Mouse (Mus musculus) lung, embryonic 16.5 days (tissue): ENCODE measurements around the gene Tdp2. TPM values are rescaled to one million over a fixed set of nuclear protein-coding genes. Genes with fewer than 3 reads are reported as not detected.

Source experiments
- ATAC-seq: fragments of 200-750 bp; cut with Nextera tagmentation; 2 replicates; pipeline ENCODE4 v1.8.0; 2017; ENCODE audit warnings: low read depth, mild to moderate bottlenecking, moderate library complexity
- H3K27ac ChIP-seq: fragments of 300-500 bp; sonication (generic); 2 replicates; pipeline ENCODE4 v1.5.1; 2014; ENCODE audit warnings: mild to moderate bottlenecking, control low read depth, low read length
- H3K27me3 ChIP-seq: fragments of 300-500 bp; sonication (generic); 2 replicates; pipeline ENCODE4 v1.6.1; 2014; ENCODE audit warnings: low read depth, low read length, mixed read lengths; ENCODE audit not compliant: control insufficient read depth, insufficient read depth
- H3K36me3 ChIP-seq: fragments of 300-500 bp; sonication (generic); 2 replicates; pipeline ENCODE4 v1.6.1; 2014; ENCODE audit warnings: low read length; ENCODE audit not compliant: control insufficient read depth, insufficient read depth
- H3K4me1 ChIP-seq: fragments of 300-500 bp; sonication (generic); replicated peaks from 2 replicates; pipeline ENCODE4 v1.6.1; 2014; ENCODE audit warnings: low read length, mixed read lengths; ENCODE audit not compliant: control insufficient read depth, insufficient read depth
- H3K4me2 ChIP-seq: fragments of 300-500 bp; sonication (generic); 2 replicates; pipeline ENCODE4 v1.6.1; 2014; ENCODE audit warnings: low read depth, low read length, control low read depth
- H3K4me3 ChIP-seq: fragments of 300-500 bp; sonication (generic); 2 replicates; pipeline ENCODE4 v1.5.1; 2014; ENCODE audit warnings: mild to moderate bottlenecking, low read length, control low read depth
- H3K9ac ChIP-seq: fragments of 300-500 bp; sonication (generic); 2 replicates; pipeline ENCODE4 v1.6.1; 2014; ENCODE audit warnings: low read length, control low read depth
- H3K9me3 ChIP-seq: fragments of 300-500 bp; sonication (generic); 2 replicates; pipeline ENCODE4 v1.6.1; 2016; ENCODE audit warnings: low read length; ENCODE audit not compliant: control insufficient read depth
- WGBS: fragments of 180-500 bp; shearing (Covaris S2); extraction: QIAGEN DNeasy Blood & Tissue Kit; methylation state at CpG from one replicate; pipeline ENCODE4 v1.1.7; 2014; 5-methylcytosine and 5-hydroxymethylcytosine counted together
- polyA plus RNA-seq: library from polyadenylated mRNA; unstranded; fragments of >200 nt; fragmentation: Nextera tagmentation; extraction: Ambion mirVana; gene quantifications from 2 replicates; pipeline ENCODE4 v1.2.1, GENCODE M21; 2015

Gene Tdp2
- polyA plus RNA-seq: 45.8 and 52.7 TPM in 2 replicates

GRCm38 (mm10) chr13:24831353-24832130 lies at the start of gene Tdp2, which contains the start of gene Acot13:
TSS of gene Tdp2 (plus strand) at chr13:24831679.
TSS of gene Acot13 (minus strand) at chr13:24831540.
- Histone ChIP-seq H3K36me3 (no peaks in the 10 kb centered on the region), H3K4me1 (peaks cover 18% of the 10 kb centered on the region)
- WGBS: under 1% methylated on average over 78 of the region's 90 CpGs

GRCm38 (mm10) chr13:24781916-24782315 lies 49.6 kb upstream of the Tdp2 start:
- H3K9ac ChIP-seq: no peak overlapping the region
- H3K27ac ChIP-seq: no peak overlapping the region
- no peak overlapping the region for H3K4me3 ChIP-seq
- H3K27me3 ChIP-seq: no peaks in the 10 kb centered on the region
- H3K36me3 ChIP-seq: no peaks in the 10 kb centered on the region
- no peaks in the 10 kb centered on the region; the same call in 1 of the 2 replicates for H3K4me1 ChIP-seq
- no peaks in the 10 kb centered on the region for H3K9me3 ChIP-seq
- 45% methylated on average over 5 of the region's 5 CpGs for WGBS
- no peak for ATAC-seq
- no peak overlapping the region for H3K4me2 ChIP-seq

More at GRCm38 (mm10) chr13:24831353-24832130, at the start of gene Tdp2, which contains the start of gene Acot13:
- Histone ChIP-seq H3K9ac (peak within 1 kb of the TSS; percentile 88), H3K4me2 (peak within 1 kb of the TSS; percentile 89), H3K27me3 (no peaks in the 10 kb centered on the region), H3K4me3 (peak within 1 kb of the TSS; percentile 81), H3K9me3 (no peaks in the 10 kb centered on the region), H3K27ac (peak within 1 kb of the TSS; percentile 95)
- peak; percentile 97 for ATAC-seq

- H3K36me3 ChIP-seq: no peaks in the 10 kb centered on the region
- ATAC-seq: no peak
Observed at GRCm38 (mm10) chr13:24786014-24786490, 45.4 kb upstream of the Tdp2 start.

GRCm38 (mm10) chr13:24787477-24787876 lies 44.0 kb upstream of the Tdp2 start:
- H3K4me3 ChIP-seq: no peak overlapping the region
- no peaks in the 10 kb centered on the region for H3K9me3 ChIP-seq
- H3K4me1 ChIP-seq: no peaks in the 10 kb centered on the region; the same call in none of the 2 replicates
- 80% methylated on average over 5 of the region's 5 CpGs for WGBS
- no peak for ATAC-seq
- no peak overlapping the region for H3K4me2 ChIP-seq
- no peaks in the 10 kb centered on the region for H3K36me3 ChIP-seq
- no peak overlapping the region for H3K27ac ChIP-seq
- no peak overlapping the region for H3K9ac ChIP-seq
- no peaks in the 10 kb centered on the region for H3K27me3 ChIP-seq

More at GRCm38 (mm10) chr13:24786014-24786490, 45.4 kb upstream of the Tdp2 start:
- no peak overlapping the region for H3K9ac ChIP-seq
- 51% methylated on average over 11 of the region's 11 CpGs for WGBS
- H3K27ac ChIP-seq: no peak overlapping the region
- H3K4me1 ChIP-seq: no peaks in the 10 kb centered on the region; the same call in 1 of the 2 replicates
- H3K27me3 ChIP-seq: no peaks in the 10 kb centered on the region
- no peak overlapping the region for H3K4me2 ChIP-seq
- H3K9me3 ChIP-seq: no peaks in the 10 kb centered on the region
- H3K4me3 ChIP-seq: no peak overlapping the region

GRCm38 (mm10) chr13:24791349-24791748 lies 40.1 kb upstream of the Tdp2 start:
- Histone ChIP-seq H3K9me3 (no peaks in the 10 kb centered on the region), H3K4me2 (no peak overlapping the region), H3K4me1 (no peaks in the 10 kb centered on the region; the same call in 1 of the 2 replicates), H3K27ac (no peak overlapping the region), H3K27me3 (no peaks in the 10 kb centered on the region), H3K36me3 (no peaks in the 10 kb centered on the region), H3K9ac (no peak overlapping the region), H3K4me3 (no peak overlapping the region)
- ATAC-seq: no peak
- 56% methylated on average over 2 of the region's 2 CpGs for WGBS

GRCm38 (mm10) chr13:24792411-24793045 lies 39.0 kb upstream of the Tdp2 start:
- no peaks in the 10 kb centered on the region for H3K27me3 ChIP-seq
- H3K9me3 ChIP-seq: no peaks in the 10 kb centered on the region
- ATAC-seq: no peak
- H3K4me3 ChIP-seq: no peak overlapping the region
- H3K36me3 ChIP-seq: no peaks in the 10 kb centered on the region
- WGBS: 66% methylated on average over 9 of the region's 9 CpGs
- no peak overlapping the region for H3K9ac ChIP-seq
- no peak overlapping the region for H3K27ac ChIP-seq
- no peak overlapping the region for H3K4me2 ChIP-seq
- no peaks in the 10 kb centered on the region; the same call in 1 of the 2 replicates for H3K4me1 ChIP-seq

- ATAC-seq: no peak
- no peaks in the 10 kb centered on the region for H3K9me3 ChIP-seq
- H3K27me3 ChIP-seq: no peaks in the 10 kb centered on the region
- 95% methylated on average over 4 of the region's 4 CpGs for WGBS
- H3K9ac ChIP-seq: no peak overlapping the region
- H3K4me3 ChIP-seq: no peak overlapping the region
- H3K36me3 ChIP-seq: no peaks in the 10 kb centered on the region
- no peak overlapping the region for H3K27ac ChIP-seq
- H3K4me1 ChIP-seq: no peaks in the 10 kb centered on the region; the same call in 1 of the 2 replicates
- no peak overlapping the region for H3K4me2 ChIP-seq
Observed at GRCm38 (mm10) chr13:24798686-24799085, 32.8 kb upstream of the Tdp2 start.

GRCm38 (mm10) chr13:24799378-24799777 lies 32.1 kb upstream of the Tdp2 start:
- H3K4me3 ChIP-seq: peak overlapping the region; percentile 93
- no peaks in the 10 kb centered on the region for H3K36me3 ChIP-seq
- no peak overlapping the region for H3K27ac ChIP-seq
- WGBS: 63% methylated on average over 5 of the region's 5 CpGs
- no peaks in the 10 kb centered on the region for H3K9me3 ChIP-seq
- peaks cover 3% of the 10 kb centered on the region; the same call in 1 of the 2 replicates for H3K4me1 ChIP-seq
- peak overlapping the region; percentile 77 for H3K9ac ChIP-seq
- ATAC-seq: no peak
- peak overlapping the region; percentile 89 for H3K4me2 ChIP-seq
- H3K27me3 ChIP-seq: no peaks in the 10 kb centered on the region
